Mouse (Mus musculus) granulocyte monocyte progenitor cell, adult 5-6 weeks (primary cell): ENCODE measurements around the gene Edaradd. TPM values are rescaled to one million over a fixed set of nuclear protein-coding genes. Genes with fewer than 3 reads are reported as not detected.
"Not testable (repeated sequence)": the region's sequence is repeated elsewhere in the genome, so short reads cannot be mapped to it uniquely, and the experiment has no call there.

Source experiments
- ATAC-seq: replicated peaks from 2 replicates; pipeline ENCODE4 v1.8.0; 2016; ENCODE audit warnings: mild to moderate bottlenecking, moderate TSS enrichment, inconsistent platforms; ENCODE audit not compliant: poor library complexity, severe bottlenecking
- total RNA-seq, 2 experiments: library from RNA; stranded (forward) in 1 of 2; stranded (reverse) in 1 of 2; fragments of 200-712, 200-1000 nt in 1 of 2; fragments of >200 nt in 1 of 2; fragmentation: Nextera tagmentation in 1 of 2; gene quantifications; 2 replicates each; pipeline ENCODE4 v1.2.3; 2014 to 2017

Gene Edaradd
- total RNA-seq, 2 experiments from 2014 or later = 0.62 to 1.1 TPM

DNA sequence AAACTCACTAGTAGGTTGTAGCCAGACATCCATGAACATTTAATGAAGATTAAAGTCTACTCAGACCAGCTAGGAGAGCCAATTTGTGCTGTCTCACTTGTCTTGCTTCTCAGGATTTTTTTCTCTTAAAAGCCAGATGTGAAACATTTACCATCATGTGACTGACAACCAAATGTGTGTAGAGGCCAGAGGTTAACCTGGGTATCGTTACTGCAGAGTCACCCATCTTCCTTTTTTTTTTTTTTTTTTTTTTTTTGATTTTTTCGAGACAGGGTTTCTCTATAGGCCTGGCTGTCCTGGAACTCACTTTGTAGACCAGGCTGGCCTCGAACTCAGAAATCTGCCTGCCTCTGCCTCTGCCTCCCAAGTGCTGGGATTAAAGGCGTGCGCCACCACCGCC, 56.1 kb downstream of the Edaradd start:
- not testable (repeated sequence) for ATAC-seq

DNA sequence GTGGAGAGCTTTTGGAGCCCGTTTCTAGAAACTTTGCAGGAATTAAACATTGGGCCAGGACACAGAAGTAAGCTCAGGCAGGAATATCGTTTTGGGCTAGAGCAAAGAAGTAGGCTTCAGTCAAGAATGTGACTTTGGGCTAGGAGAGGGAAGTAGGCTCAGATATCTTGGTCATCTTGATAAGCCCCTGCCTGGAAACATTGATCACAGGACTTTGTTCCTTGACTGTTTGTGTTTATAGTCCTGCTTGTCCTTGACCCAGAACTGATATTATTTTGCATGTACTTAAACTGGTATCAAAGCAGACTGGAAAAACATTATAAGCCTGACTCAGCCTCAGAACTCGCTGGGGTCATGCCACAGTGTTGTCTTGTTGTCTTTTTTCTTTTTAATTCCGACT, 57.6 kb downstream of the Edaradd start:
- no peak for ATAC-seq

DNA sequence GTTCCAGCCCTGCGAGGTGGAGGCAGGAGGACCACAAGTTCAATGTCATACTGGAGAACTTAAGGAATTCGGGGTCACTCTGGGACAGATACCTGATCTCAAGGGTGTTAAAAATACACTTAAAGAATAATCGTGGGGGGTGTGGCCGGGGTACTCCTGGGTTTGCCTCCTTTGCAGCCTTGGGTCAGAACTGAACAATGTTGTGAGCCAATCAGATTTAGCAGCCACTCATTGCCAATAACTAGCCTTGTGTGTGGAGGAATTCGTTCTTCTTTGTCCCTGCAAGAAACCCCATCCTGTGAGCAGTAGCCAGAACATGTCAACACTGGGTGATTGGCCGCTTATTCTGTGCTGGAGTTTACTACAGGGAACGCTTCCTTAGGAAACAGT, 58.5 kb downstream of the Edaradd start:
- ATAC-seq = peak; percentile 29

DNA sequence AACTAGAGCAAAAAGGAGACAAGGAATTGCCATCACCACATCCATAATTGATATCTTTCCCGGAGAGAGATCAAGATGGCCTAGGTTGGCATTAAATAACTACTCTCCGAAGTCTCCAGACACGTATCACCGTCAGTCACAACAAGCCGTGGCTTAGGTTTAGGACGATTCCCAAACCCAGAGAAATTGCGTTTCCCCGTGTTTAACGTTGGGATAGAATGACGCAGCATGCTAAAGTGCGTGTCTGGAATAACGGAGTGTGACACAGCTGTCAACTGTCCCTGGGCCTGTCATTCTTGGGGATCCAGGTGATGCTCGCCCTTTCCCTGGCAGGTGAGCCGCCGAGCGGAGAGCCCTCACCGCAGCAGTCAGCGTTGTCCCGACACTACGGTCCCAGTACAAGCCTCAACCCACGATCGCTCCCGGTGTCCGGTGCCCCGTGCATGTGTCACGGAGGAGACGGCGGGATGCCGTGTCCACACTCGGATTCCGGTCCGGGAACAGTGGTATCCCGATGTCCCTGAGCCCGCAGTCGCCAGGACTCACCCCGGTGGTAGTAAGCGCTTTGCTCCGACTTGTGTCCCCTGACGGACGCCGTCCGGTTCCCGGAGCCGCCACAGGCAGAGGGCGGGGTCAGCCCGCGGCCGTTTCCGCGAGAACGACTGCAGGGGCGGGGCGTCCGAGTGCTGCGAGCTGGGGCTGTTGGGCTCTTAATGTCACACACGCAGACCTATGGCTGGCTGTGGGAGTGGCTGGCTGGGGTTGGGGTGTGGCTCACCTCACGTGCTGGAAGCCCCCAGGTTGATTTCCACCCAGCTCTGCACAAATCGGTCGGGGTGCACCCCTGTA, 59.1 kb downstream of the Edaradd start:
- peak; percentile 91 for ATAC-seq

DNA sequence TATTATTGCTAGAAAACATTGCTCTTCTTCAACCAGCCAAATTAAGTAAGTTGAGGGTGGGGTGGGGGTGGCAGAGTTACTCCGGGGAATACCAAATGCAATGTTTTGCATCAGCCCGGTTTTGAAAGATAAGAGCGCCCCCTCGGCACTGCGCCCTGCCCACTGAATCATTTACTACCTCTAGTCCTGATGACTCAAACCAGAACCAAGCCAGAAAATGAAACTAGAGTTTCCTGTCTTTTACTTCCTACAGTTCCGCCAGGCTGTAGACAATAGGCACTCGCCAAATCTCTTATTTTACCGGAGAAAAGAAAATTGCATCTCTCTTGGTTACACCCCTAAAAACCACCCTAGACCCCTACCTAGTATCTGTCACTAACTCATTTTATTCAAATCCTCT, 59.8 kb downstream of the Edaradd start:
- ATAC-seq = peak; percentile 60

GRCm38 (mm10) chr13:12456711-12457110, 63.5 kb downstream of the Edaradd start:
- no peak for ATAC-seq

GRCm38 (mm10) chr13:12454686-12455390, 65.4 kb downstream of the Edaradd start:
- no peak for ATAC-seq

DNA sequence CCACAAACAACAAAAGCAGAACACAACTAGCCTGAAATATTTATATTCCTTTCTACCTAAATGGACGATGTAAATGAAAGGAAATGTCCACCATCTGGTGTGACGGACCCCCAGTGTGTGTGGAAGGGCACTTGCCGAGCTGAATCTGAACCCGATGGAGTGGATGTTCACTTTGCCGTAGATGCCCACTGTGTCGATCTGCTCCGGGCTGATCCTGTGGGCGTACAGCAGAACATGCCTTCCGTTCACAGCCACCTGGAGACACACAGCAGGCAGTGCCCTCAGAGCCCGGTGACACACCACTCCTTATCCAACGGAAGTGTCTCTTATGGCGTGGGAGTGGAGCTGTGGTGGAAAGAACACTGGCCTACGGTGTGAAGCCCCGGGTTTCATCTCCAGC, 67.1 kb downstream of the Edaradd start:
- ATAC-seq = no peak

- no peak for ATAC-seq
Measured at GRCm38 (mm10) chr13:12442008-12442587, 78.1 kb downstream of the Edaradd start.

- ATAC-seq = no peak
Measured at GRCm38 (mm10) chr13:12440813-12441212, 79.4 kb downstream of the Edaradd start.

GRCm38 (mm10) chr13:12439586-12439985, 80.7 kb downstream of the Edaradd start:
- no peak for ATAC-seq

- ATAC-seq = no peak
Measured at GRCm38 (mm10) chr13:12433843-12434242, 86.4 kb downstream of the Edaradd start.

GRCm38 (mm10) chr13:12428556-12428955, 91.7 kb downstream of the Edaradd start:
- ATAC-seq = no peak

Other genes with a start within 250 kb of the Edaradd start
- not detected in 2 replicates for gene Actn2, start 179.7 kb downstream of the Edaradd start, total RNA-seq (2014; fragmentation: Nextera tagmentation)
- gene Actn2, start 179.7 kb downstream of the Edaradd start, total RNA-seq (2017) = not detected in 2 replicates
- gene Heatr1, start 125.4 kb downstream of the Edaradd start, total RNA-seq (2014; fragmentation: Nextera tagmentation) = 59.9 and 78.3 TPM in 2 replicates
- gene Heatr1, start 125.4 kb downstream of the Edaradd start, total RNA-seq (2017) = 113 and 125 TPM in 2 replicates
- 16.1 and 23.9 TPM in 2 replicates for gene Lgals8, start 55.5 kb downstream of the Edaradd start, total RNA-seq (2014; fragmentation: Nextera tagmentation)
- gene Lgals8, start 55.5 kb downstream of the Edaradd start, total RNA-seq (2017) = 33.5 and 36.8 TPM in 2 replicates
- 20.9 and 22.2 TPM in 2 replicates for gene Ero1lb, start 45.4 kb upstream of the Edaradd start, total RNA-seq (2014; fragmentation: Nextera tagmentation)
- gene Ero1lb, start 45.4 kb upstream of the Edaradd start, total RNA-seq (2017) = 15.6 and 16.8 TPM in 2 replicates